Mouse (Mus musculus) adrenal gland, postnatal 4 days (tissue): ENCODE measurements around the gene Topbp1. TPM values are rescaled to one million over a fixed set of nuclear protein-coding genes. Genes with fewer than 3 reads are reported as not detected.

ENCODE experiments used
- DNase-seq, 2 experiments: peaks; one replicate each; pipeline ENCODE4 v3.0.0; 2021 to 2022; ENCODE audit warnings: low spot score in 2 of 2, mixed read lengths in 2 of 2
- long read RNA-seq, 2 experiments: library from polyadenylated mRNA; stranded (forward); transcript quantifications; one replicate each; pipeline ENCODE4 v2.0.0; 2021
- total RNA-seq, 2 experiments: library from RNA; stranded (reverse); gene quantifications; 2 replicates each; pipeline ENCODE4 v1.2.3; 2021

Gene Topbp1
- total RNA-seq, result 10 to 100 TPM; 70.8 to 75.5 TPM
- long read RNA-seq, experiment 1, full-length matches to known transcripts, result 6 of 10 reads
- long read RNA-seq, experiment 1, partial matches to known transcripts, result 1 of 10 reads
- long read RNA-seq, experiment 1, other reads (novel, unspliced or antisense), result 3 of 10 reads
- long read RNA-seq, experiment 2, full-length matches to known transcripts, result 29 of 51 reads
- long read RNA-seq, experiment 2, partial matches to known transcripts, result 12 of 51 reads
- long read RNA-seq, experiment 2, other reads (novel, unspliced or antisense), result 10 of 51 reads

DNA sequence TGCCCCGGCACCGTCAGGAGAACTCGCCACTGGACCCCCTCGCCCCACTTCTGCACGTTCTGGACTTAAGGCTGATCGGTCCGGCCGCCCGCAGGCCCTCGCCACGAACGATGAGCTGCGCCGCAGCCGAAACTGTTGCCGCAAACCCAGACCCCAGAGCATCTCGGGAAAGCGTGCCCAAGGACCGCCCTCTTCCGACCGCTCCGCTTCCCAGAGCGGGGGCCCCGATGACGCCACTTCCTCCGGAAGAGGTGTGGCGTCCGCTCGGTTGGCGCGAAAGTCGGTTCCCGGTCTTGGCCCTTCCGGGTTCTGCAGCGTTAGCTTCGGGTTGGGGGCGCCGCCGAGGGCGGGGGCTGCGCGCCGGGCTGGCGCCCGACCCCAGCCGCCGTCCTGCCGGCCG lies at the start of gene Topbp1, which contains the start of gene 1300017J02Rik:
TSS of gene Topbp1 (plus strand) at position 289 of the 400 bp plus-strand sequence.
TSS of gene 1300017J02Rik (minus strand) at position 156 of the 400 bp plus-strand sequence.
- peak; percentile 79 to 81 for DNase-seq

- no peak for DNase-seq
These were observed 39.2 kb upstream of the Topbp1 start for GRCm38 (mm10) chr9:103265778-103266177.

DNA sequence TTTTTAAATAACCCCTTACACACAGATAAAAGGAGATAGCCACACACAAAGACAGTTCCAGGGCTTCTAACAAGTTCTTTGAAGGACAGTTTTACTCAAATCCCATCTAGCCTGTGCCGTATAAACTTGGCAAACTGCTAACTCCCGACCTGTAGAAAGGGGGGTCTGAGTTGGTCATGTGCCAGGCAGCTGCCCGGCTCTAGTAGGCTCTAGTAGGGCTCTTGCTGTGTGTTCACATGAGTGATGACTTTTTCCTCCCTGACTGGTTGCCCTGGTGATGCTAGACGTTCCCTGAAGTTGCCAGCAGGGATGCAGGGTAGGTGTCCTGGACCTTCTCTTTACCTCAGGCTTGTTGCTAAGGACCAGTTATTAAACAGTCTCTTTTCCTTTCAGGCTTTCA lies 33.9 kb upstream of the Topbp1 start:
- no peak for DNase-seq

- no peak for DNase-seq
These were observed 30.2 kb upstream of the Topbp1 start for GRCm38 (mm10) chr9:103274819-103275218.

GRCm38 (mm10) chr9:103275676-103276075 lies 29.3 kb upstream of the Topbp1 start:
- DNase-seq, result no peak

- no peak for DNase-seq
These were observed 28.1 kb upstream of the Topbp1 start for GRCm38 (mm10) chr9:103276876-103277275.

- DNase-seq, result no peak
These were observed 18.6 kb upstream of the Topbp1 start for GRCm38 (mm10) chr9:103286396-103286795.

GRCm38 (mm10) chr9:103286901-103287422 lies 18.1 kb upstream of the Topbp1 start:
- DNase-seq, result no peak

- no peak for DNase-seq
These were observed 17.1 kb upstream of the Topbp1 start for GRCm38 (mm10) chr9:103287840-103288488.

DNA sequence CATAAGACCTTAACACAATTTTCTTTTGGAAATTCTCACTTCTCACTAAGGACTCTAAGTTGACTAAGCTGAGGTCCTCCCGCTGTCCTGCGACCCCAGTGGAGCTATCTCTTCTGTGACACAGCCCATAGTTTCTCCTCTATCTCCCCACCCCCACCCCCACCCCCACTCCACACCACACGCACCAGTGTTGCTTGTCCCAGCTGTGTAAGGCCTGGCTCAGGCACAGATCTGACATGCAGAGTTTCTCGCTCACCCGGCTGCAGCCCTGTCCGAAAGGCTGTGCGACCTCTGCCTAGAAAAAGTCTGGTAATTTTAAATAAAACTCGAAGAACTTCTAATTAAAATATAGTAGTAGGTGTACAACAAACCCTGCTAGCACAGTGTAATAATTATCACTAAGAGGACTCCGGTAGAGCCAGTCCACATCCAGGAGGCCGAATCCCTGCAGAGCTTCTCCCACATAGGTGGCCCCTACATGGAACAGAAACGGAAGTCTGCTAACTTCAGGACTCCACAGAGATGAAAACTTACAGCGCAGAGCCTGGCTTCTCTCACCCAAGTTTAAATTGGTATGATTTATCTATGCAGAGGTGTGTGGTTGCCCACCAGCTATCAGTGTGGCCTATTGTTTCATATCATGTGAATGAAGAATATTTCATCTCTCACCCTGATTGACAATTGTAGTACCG lies 16.4 kb upstream of the Topbp1 start:
- no peak for DNase-seq

GRCm38 (mm10) chr9:103294507-103294906 lies 10.5 kb upstream of the Topbp1 start:
- DNase-seq, result no peak

DNA sequence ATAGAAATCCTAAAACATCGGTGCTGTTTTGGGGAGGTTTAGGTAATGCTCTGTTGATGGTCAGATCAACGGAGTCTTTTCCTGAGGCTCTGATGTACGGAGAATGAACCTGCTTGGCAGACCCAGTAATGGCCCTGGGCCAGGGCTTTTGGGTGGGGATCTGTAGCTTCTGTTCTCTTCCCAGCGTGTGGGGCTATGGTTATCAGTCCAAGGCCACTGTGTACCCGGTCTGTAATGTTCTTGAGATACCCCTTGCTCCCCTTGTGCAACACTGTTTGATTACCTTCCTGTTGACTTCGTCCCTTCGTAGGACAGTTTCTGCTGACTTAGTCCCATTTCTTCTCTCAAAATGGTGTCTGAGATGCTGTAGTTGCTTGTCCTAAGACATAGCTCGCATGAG lies 3.9 kb upstream of the Topbp1 start:
- DNase-seq, result no peak

DNA sequence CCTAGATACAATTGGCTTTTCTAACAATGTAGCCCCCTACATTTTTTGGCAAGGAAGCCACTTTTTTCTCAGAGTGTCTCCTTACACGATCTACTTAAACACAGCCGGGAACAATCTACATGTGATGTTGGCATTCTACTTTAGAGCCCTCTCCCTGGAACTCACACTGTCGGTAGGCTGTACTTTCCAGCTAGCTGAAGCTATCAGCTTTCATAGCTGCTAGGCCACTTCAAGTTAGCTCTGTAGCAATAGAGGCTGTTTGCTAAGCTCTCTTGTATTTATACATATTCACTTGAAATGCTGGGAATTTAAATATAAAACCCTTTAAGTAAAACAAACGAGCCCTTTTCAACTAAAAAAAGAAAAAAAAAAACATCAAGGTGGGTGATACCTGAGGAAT lies 2.8 kb upstream of the Topbp1 start:
- no peak for DNase-seq

GRCm38 (mm10) chr9:103302666-103303065 lies 2.3 kb upstream of the Topbp1 start:
- DNase-seq, result peak in 1 of 2 experiments; percentile 40

GRCm38 (mm10) chr9:103305332-103306041 lies 472 bp downstream of the Topbp1 start:
- no peak for DNase-seq

DNA sequence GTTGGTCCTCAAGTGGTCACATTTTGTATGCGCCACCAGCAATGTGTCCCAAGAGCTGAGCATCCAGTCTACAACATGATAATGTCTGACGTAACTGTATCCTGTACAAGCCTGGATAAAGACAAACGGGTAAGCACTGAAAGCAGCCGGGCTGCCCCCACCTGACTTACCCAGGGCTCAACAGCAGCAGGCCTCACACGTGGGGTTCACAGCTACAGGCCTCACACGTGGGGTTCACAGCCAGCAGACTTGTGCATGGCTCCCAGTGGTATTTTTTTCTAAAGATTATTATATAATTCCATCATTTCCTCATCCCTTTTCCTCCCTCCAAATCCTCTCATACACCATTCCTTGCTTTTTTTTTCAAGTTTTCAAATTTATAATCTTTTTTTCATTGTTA lies 4.8 kb downstream of the Topbp1 start:
- DNase-seq, result no peak

DNA sequence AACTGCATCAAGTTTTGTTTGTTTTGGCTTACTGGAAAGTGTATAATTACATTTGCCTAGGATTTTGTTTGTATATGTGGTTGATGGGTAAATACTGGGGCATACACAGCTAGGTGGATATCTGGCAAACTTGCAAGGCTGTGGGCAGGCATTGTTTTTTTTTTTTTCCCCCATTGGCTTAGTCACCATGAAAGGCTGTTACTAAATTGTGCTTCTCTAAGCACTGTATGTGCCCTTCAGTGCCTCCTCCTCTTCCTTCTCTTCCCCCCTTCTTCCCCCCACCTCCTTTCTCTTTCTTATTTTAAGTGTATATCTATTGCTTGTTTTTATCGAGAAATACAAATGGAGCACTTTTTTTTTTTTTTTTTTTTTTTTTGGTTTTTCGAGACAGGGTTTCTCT lies 19.7 kb downstream of the Topbp1 start:
- DNase-seq, result no peak

DNA sequence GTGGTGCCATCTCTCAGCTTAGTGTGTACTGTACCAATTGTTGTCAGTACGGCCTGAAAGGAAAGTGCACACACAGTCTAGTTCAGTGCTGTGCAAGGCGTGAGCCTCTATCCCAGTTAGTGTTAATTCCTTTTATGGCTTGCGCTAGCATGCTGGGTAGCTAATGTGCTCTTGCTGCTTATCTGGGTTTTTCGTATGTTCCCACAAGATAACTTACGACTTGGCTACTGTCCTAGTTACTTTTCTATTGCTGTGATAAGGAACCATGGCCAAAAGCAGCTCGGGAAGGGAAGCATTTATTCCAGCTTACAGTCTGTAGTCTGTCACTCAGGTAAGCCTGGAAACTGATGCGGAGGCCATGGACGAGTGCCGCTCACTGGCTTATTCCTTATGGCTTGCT lies 21.4 kb downstream of the Topbp1 start:
- DNase-seq, result no peak

- no peak for DNase-seq
These were observed 27.6 kb downstream of the Topbp1 start for GRCm38 (mm10) chr9:103332663-103333062.

DNA sequence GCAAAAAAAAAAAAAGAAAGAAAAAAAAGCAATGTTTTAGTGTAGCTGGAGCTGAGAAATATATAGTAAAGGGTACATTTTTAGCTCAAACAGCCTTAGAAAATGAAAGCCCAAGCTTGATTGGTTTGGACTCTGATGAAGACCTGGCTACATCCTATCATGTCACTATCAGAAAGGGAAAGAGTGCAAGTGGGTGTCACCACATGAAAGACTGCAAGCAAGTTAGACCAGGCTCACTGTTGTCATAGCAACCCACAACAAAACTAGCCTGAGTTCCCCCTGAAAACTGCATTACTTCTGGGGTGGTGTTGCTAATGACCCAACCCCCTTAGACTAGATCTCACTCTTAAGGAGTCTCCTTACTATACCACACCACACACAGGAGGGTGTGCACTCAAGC lies 31.9 kb downstream of the Topbp1 start:
- DNase-seq, result no peak

DNA sequence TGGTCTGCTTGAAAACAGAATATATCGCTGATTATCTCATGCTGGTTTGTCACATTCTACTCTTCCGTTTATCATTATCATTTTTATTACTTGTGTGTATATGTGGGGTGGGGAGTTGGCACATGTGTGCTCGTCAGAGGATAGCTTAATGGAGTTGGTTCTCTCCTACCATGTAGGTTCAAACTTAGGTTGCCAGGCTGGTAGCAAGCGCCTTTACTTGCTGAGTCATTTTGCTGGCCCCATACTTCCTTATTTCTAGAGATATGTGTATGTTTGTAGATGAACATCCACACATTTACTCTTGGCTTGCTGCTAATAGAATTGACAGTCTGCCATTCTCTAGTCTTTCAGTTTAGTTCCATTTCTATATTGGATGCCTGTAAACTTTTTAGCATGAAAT lies 42.0 kb downstream of the Topbp1 start:
- DNase-seq, result no peak
